Mouse (Mus musculus): ENCODE results near the gene Pip4k2b. TPM values are rescaled to one million over a fixed set of nuclear protein-coding genes. Genes with fewer than 3 reads are reported as not detected.

Gene Pip4k2b
- polyA plus RNA-seq, 1 experiment from 2014 or later: 1.2 TPM

- H3K4me2 ChIP-seq: peak within 1 kb of the TSS; percentile 98
- ATAC-seq (replicated peaks; ENCODE audit: insufficient number of reproducible peaks, low FRiP score, low TSS enrichment): peak; percentile 85
Observed at GRCm38 (mm10) chr11:97703039-97703826, 41.3 kb downstream of the Pip4k2b start, which contains the start of gene Psmb3. Psmb3 (plus strand) TSS chr11:97703399.

GRCm38 (mm10) chr11:97702393-97702745 is 42.1 kb downstream of the Pip4k2b start:
- H3K4me3 ChIP-seq (ENCODE audit: low read depth, low read length): peak overlapping the region; percentile 94
- WGBS (ENCODE audit: insufficient replicate concordance): under 1% methylated on average over 24 of the region's 24 CpGs
- H3K27me3 ChIP-seq (ENCODE audit: control insufficient read depth, insufficient read depth, low read length): no peaks in the 10 kb centered on the region
- H3K9me3 ChIP-seq (replicated peaks; ENCODE audit: control insufficient read depth, low read length): no peaks in the 10 kb centered on the region
- H3K9ac ChIP-seq (ENCODE audit: low read depth, low read length): peak overlapping the region; percentile 78
- peak overlapping the region; percentile 74 for H3K27ac ChIP-seq (ENCODE audit: low read depth, low read length)
- ATAC-seq (replicated peaks; ENCODE audit: insufficient number of reproducible peaks, low FRiP score, low TSS enrichment): no peak
- peaks cover 29% of the 10 kb centered on the region for H3K4me1 ChIP-seq (ENCODE audit: control insufficient read depth, insufficient read depth, low read length)
- H3K4me2 ChIP-seq: peak overlapping the region; percentile 98
- H3K36me3 ChIP-seq (ENCODE audit: control insufficient read depth, insufficient read depth, low read length): peaks cover 13% of the 10 kb centered on the region

More at GRCm38 (mm10) chr11:97703039-97703826, 41.3 kb downstream of the Pip4k2b start, which contains the start of gene Psmb3:
- under 1% methylated on average over 35 of the region's 35 CpGs for WGBS (ENCODE audit: insufficient replicate concordance)
- H3K27me3 ChIP-seq (ENCODE audit: control insufficient read depth, insufficient read depth, low read length): no peaks in the 10 kb centered on the region
- peaks cover 15% of the 10 kb centered on the region for H3K36me3 ChIP-seq (ENCODE audit: control insufficient read depth, insufficient read depth, low read length)
- H3K4me1 ChIP-seq (ENCODE audit: control insufficient read depth, insufficient read depth, low read length): peaks cover 20% of the 10 kb centered on the region
- H3K27ac ChIP-seq (ENCODE audit: low read depth, low read length): peak within 1 kb of the TSS; percentile 74
- H3K9me3 ChIP-seq (replicated peaks; ENCODE audit: control insufficient read depth, low read length): no peaks in the 10 kb centered on the region
- H3K4me3 ChIP-seq (ENCODE audit: low read depth, low read length): peak within 1 kb of the TSS; percentile 94
- peak within 1 kb of the TSS; percentile 91 for H3K9ac ChIP-seq (ENCODE audit: low read depth, low read length)

GRCm38 (mm10) chr11:97701581-97702392 is 42.7 kb downstream of the Pip4k2b start:
- H3K27me3 ChIP-seq (ENCODE audit: control insufficient read depth, insufficient read depth, low read length): no peaks in the 10 kb centered on the region
- WGBS (ENCODE audit: insufficient replicate concordance): 50% methylated on average over 15 of the region's 15 CpGs

GRCm38 (mm10) chr11:97700746-97701580 is 43.5 kb downstream of the Pip4k2b start:
- no peaks in the 10 kb centered on the region for H3K27me3 ChIP-seq (ENCODE audit: control insufficient read depth, insufficient read depth, low read length)
- peaks cover 2% of the 10 kb centered on the region; the same call in 1 of the 2 replicates for H3K36me3 ChIP-seq (ENCODE audit: control insufficient read depth, insufficient read depth, low read length)
- peak overlapping the region; percentile 98 for H3K4me2 ChIP-seq
- H3K27ac ChIP-seq (ENCODE audit: low read depth, low read length): peak overlapping the region; percentile 97
- peak overlapping the region; percentile 87 for H3K4me3 ChIP-seq (ENCODE audit: low read depth, low read length)
- no peaks in the 10 kb centered on the region for H3K9me3 ChIP-seq (replicated peaks; ENCODE audit: control insufficient read depth, low read length)
- WGBS (ENCODE audit: insufficient replicate concordance): 18% methylated on average over 30 of the region's 30 CpGs
- H3K9ac ChIP-seq (ENCODE audit: low read depth, low read length): peak overlapping the region; percentile 88
- ATAC-seq (replicated peaks; ENCODE audit: insufficient number of reproducible peaks, low FRiP score, low TSS enrichment): no peak
- H3K4me1 ChIP-seq (ENCODE audit: control insufficient read depth, insufficient read depth, low read length): peaks cover 42% of the 10 kb centered on the region

More at GRCm38 (mm10) chr11:97701581-97702392, 42.7 kb downstream of the Pip4k2b start:
- ATAC-seq (replicated peaks; ENCODE audit: insufficient number of reproducible peaks, low FRiP score, low TSS enrichment): no peak
- no peaks in the 10 kb centered on the region for H3K9me3 ChIP-seq (replicated peaks; ENCODE audit: control insufficient read depth, low read length)
- H3K36me3 ChIP-seq (ENCODE audit: control insufficient read depth, insufficient read depth, low read length): peaks cover 7% of the 10 kb centered on the region
- no peak overlapping the region for H3K27ac ChIP-seq (ENCODE audit: low read depth, low read length)
- H3K9ac ChIP-seq (ENCODE audit: low read depth, low read length): no peak overlapping the region
- H3K4me1 ChIP-seq (ENCODE audit: control insufficient read depth, insufficient read depth, low read length): peaks cover 34% of the 10 kb centered on the region
- peak overlapping the region; percentile 94 for H3K4me3 ChIP-seq (ENCODE audit: low read depth, low read length)
- H3K4me2 ChIP-seq: peak overlapping the region; percentile 98

GRCm38 (mm10) chr11:97700003-97700745 is 44.3 kb downstream of the Pip4k2b start, which contains the start of gene Pcgf2:
Pcgf2 (minus strand) TSS chr11:97700497.
- Histone ChIP-seq H3K4me3 (ENCODE audit: low read depth, low read length) (peak within 1 kb of the TSS; percentile 87), H3K27me3 (ENCODE audit: control insufficient read depth, insufficient read depth, low read length) (no peaks in the 10 kb centered on the region), H3K27ac (ENCODE audit: low read depth, low read length) (peak within 1 kb of the TSS; percentile 97), H3K9ac (ENCODE audit: low read depth, low read length) (peak within 1 kb of the TSS; percentile 91), H3K9me3 (replicated peaks; ENCODE audit: control insufficient read depth, low read length) (no peaks in the 10 kb centered on the region), H3K4me2 (peak within 1 kb of the TSS; percentile 98), H3K4me1 (ENCODE audit: control insufficient read depth, insufficient read depth, low read length) (peaks cover 50% of the 10 kb centered on the region), H3K36me3 (ENCODE audit: control insufficient read depth, insufficient read depth, low read length) (peaks cover 2% of the 10 kb centered on the region; the same call in 1 of the 2 replicates)
- under 1% methylated on average over 85 of the region's 85 CpGs for WGBS (ENCODE audit: insufficient replicate concordance)
- no peak for ATAC-seq (replicated peaks; ENCODE audit: insufficient number of reproducible peaks, low FRiP score, low TSS enrichment)

GRCm38 (mm10) chr11:97699626-97700002 is 44.9 kb downstream of the Pip4k2b start:
- peak overlapping the region; percentile 87 for H3K4me3 ChIP-seq (ENCODE audit: low read depth, low read length)
- H3K4me1 ChIP-seq (ENCODE audit: control insufficient read depth, insufficient read depth, low read length): peaks cover 55% of the 10 kb centered on the region
- peaks cover 1% of the 10 kb centered on the region; the same call in 1 of the 2 replicates for H3K36me3 ChIP-seq (ENCODE audit: control insufficient read depth, insufficient read depth, low read length)
- H3K4me2 ChIP-seq: peak overlapping the region; percentile 98
- ATAC-seq (replicated peaks; ENCODE audit: insufficient number of reproducible peaks, low FRiP score, low TSS enrichment): peak; percentile 36; the same call in 1 of the 2 replicates
- under 1% methylated on average over 6 of the region's 9 CpGs for WGBS (ENCODE audit: insufficient replicate concordance)
- no peaks in the 10 kb centered on the region for H3K9me3 ChIP-seq (replicated peaks; ENCODE audit: control insufficient read depth, low read length)
- H3K9ac ChIP-seq (ENCODE audit: low read depth, low read length): peak overlapping the region; percentile 91
- peak overlapping the region; percentile 97 for H3K27ac ChIP-seq (ENCODE audit: low read depth, low read length)
- H3K27me3 ChIP-seq (ENCODE audit: control insufficient read depth, insufficient read depth, low read length): no peaks in the 10 kb centered on the region

- Histone ChIP-seq H3K9ac (ENCODE audit: low read depth, low read length) (peak overlapping the region; percentile 91), H3K4me1 (ENCODE audit: control insufficient read depth, insufficient read depth, low read length) (peaks cover 51% of the 10 kb centered on the region), H3K4me3 (ENCODE audit: low read depth, low read length) (peak overlapping the region; percentile 87), H3K4me2 (peak overlapping the region; percentile 98), H3K27ac (ENCODE audit: low read depth, low read length) (peak overlapping the region; percentile 97), H3K9me3 (replicated peaks; ENCODE audit: control insufficient read depth, low read length) (no peaks in the 10 kb centered on the region), H3K27me3 (ENCODE audit: control insufficient read depth, insufficient read depth, low read length) (no peaks in the 10 kb centered on the region), H3K36me3 (ENCODE audit: control insufficient read depth, insufficient read depth, low read length) (no peaks in the 10 kb centered on the region)
- under 1% methylated on average over 61 of the region's 63 CpGs for WGBS (ENCODE audit: insufficient replicate concordance)
- 0 out of 2 replicates have a peak, but pooled peaks have one; percentile 1 for ATAC-seq (replicated peaks; ENCODE audit: insufficient number of reproducible peaks, low FRiP score, low TSS enrichment)
Observed at GRCm38 (mm10) chr11:97698741-97699611, 45.5 kb downstream of the Pip4k2b start.

All from heart, embryonic 11.5 days (tissue).